Mouse (Mus musculus): ENCODE results near the gene Rab3gap1. TPM values are rescaled to one million over a fixed set of nuclear protein-coding genes. Genes with fewer than 3 reads are reported as not detected.

Rab3gap1 gene
- polyA plus RNA-seq, 1 experiment from 2014 or later: 19.9 TPM

DNA sequence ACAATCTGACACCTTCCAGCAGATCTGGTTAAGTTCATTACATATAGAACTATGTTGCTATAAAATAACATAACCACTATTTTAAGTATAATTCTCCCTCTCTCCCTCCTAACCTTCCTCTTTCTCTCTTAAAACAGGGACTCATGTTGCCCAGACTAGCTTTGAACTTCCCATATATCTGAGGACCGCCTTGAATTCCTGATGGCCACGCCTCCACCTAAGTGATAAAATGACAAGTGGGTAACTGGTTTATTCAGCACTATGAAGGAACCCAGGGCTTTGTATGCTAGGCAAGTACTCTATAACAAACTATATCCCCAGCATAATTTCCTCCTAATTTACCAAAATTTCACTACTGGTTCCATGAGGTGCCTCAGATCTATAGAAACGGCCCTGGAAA is 94.8 kb downstream of the Rab3gap1 start:
- ATAC-seq: no peak
- no peak overlapping the region for H3K4me2 ChIP-seq (ENCODE audit: low read depth, low read length)
- no peaks in the 10 kb centered on the region for H3K9me3 ChIP-seq (ENCODE audit: control insufficient read depth, low read length)
- no peaks in the 10 kb centered on the region for H3K27me3 ChIP-seq (replicated peaks; ENCODE audit: control insufficient read depth, insufficient read depth, low read length)
- peaks cover 3% of the 10 kb centered on the region; the same call in 1 of the 2 replicates for H3K4me1 ChIP-seq (ENCODE audit: control insufficient read depth, insufficient read depth, low read length)
- no peak overlapping the region for H3K4me3 ChIP-seq (ENCODE audit: low read length)
- 75% methylated on average over 3 of the region's 3 CpGs for WGBS
- no peak overlapping the region for H3K9ac ChIP-seq (ENCODE audit: low read depth, low read length)
- no peak overlapping the region for H3K27ac ChIP-seq (ENCODE audit: low read length)
- no peaks in the 10 kb centered on the region for H3K36me3 ChIP-seq (ENCODE audit: control insufficient read depth, insufficient read depth, low read length)

DNA sequence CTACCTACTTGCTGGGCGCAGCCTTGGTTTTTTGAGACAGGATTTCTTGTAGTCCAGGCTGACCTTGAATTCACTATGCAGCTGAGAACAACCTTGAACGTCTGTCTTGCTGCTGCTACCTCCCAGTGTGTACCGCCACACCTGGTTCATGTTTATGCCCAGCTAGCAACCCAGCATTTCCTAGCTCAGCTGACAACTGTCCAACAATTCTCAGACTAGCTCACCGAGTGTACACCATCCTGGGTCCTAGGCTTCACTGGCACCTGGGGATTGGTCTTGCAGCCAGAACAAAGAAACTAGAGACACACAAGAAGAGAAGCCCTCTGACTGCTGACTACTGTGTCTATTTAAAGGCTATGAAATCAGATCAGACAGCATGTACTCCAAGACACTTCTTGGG is 102.3 kb downstream of the Rab3gap1 start:
- Histone ChIP-seq H3K36me3 (ENCODE audit: control insufficient read depth, insufficient read depth, low read length) (no peaks in the 10 kb centered on the region), H3K4me2 (ENCODE audit: low read depth, low read length) (no peak overlapping the region)
- no peak for ATAC-seq

DNA sequence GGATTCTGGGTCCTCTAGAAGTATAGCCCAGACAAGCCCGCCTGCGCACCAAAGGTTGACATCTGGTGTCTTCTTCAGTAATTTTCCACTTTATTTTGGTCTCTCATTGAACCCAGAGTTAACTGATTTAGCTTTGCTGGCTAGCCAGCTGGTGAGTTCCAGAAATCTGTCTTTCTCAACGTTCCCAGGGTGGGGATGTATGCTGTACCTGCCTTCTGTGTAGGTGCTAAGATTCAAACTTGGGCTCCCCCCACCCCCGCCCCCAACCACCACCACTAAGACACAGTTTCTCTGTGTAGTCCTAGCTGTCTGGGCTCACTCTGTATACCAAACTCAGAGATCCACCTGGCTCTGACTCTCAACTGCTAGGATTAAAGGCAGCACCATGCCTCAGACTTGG is 105.5 kb downstream of the Rab3gap1 start:
- Histone ChIP-seq H3K27me3 (replicated peaks; ENCODE audit: control insufficient read depth, insufficient read depth, low read length) (no peaks in the 10 kb centered on the region), H3K4me1 (ENCODE audit: control insufficient read depth, insufficient read depth, low read length) (no peaks in the 10 kb centered on the region), H3K27ac (ENCODE audit: low read length) (no peak overlapping the region), H3K9me3 (ENCODE audit: control insufficient read depth, low read length) (no peaks in the 10 kb centered on the region), H3K4me2 (ENCODE audit: low read depth, low read length) (no peak overlapping the region), H3K4me3 (ENCODE audit: low read length) (no peak overlapping the region), H3K9ac (ENCODE audit: low read depth, low read length) (no peak overlapping the region), H3K36me3 (ENCODE audit: control insufficient read depth, insufficient read depth, low read length) (no peaks in the 10 kb centered on the region)
- no peak for ATAC-seq
- 92% methylated on average over 4 of the region's 4 CpGs for WGBS

More for the DNA sequence above, 102.3 kb downstream of the Rab3gap1 start:
- H3K4me3 ChIP-seq (ENCODE audit: low read length): no peak overlapping the region
- no peak overlapping the region for H3K9ac ChIP-seq (ENCODE audit: low read depth, low read length)
- 83% methylated on average over 4 of the region's 4 CpGs for WGBS
- no peak overlapping the region for H3K27ac ChIP-seq (ENCODE audit: low read length)
- no peaks in the 10 kb centered on the region for H3K4me1 ChIP-seq (ENCODE audit: control insufficient read depth, insufficient read depth, low read length)
- H3K9me3 ChIP-seq (ENCODE audit: control insufficient read depth, low read length): no peaks in the 10 kb centered on the region
- H3K27me3 ChIP-seq (replicated peaks; ENCODE audit: control insufficient read depth, insufficient read depth, low read length): no peaks in the 10 kb centered on the region

DNA sequence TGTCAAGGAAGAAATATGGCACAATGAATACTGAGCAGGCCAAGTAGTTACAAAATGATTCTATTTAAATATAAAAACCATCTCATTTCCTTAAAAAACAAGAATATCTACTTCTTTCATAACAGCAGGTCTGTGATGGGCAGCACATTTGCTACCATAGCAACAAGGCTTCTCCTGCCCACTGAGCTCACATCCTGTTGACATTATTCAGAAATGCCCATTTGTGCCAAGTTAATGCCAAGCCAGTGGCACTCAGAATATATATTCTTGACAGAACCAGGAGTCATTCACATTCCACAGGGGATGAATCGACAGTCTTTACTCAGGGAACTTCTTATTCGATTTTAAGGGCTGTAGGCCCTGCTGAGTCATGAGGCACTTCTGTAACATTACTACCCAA is 107.1 kb downstream of the Rab3gap1 start:
- H3K27me3 ChIP-seq (replicated peaks; ENCODE audit: control insufficient read depth, insufficient read depth, low read length): no peaks in the 10 kb centered on the region
- WGBS: 72% methylated on average over 2 of the region's 2 CpGs

DNA sequence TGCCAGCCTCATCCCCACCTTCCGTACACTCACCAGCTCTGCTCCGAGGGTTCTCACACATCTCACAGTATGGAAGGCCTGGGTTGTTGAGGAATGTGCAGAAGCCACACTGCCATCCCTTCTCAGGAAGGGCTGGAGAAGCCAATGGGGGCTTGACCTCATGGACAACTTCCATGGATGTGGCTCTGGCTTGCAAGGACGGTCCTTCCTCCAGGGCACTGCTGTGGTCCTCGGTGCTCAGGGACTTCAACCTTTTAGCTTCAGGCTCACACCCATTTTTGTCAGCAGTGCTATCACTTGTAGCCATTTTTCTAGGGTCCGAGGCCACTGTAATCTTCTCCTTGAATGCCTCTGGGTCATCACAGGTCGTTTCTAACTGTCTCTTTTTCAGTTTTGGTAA is 107.5 kb downstream of the Rab3gap1 start:
- no peak for ATAC-seq
- H3K27ac ChIP-seq (ENCODE audit: low read length): no peak overlapping the region
- no peaks in the 10 kb centered on the region for H3K9me3 ChIP-seq (ENCODE audit: control insufficient read depth, low read length)
- H3K36me3 ChIP-seq (ENCODE audit: control insufficient read depth, insufficient read depth, low read length): no peaks in the 10 kb centered on the region
- no peak overlapping the region for H3K4me2 ChIP-seq (ENCODE audit: low read depth, low read length)
- H3K4me1 ChIP-seq (ENCODE audit: control insufficient read depth, insufficient read depth, low read length): no peaks in the 10 kb centered on the region
- H3K9ac ChIP-seq (ENCODE audit: low read depth, low read length): no peak overlapping the region
- H3K27me3 ChIP-seq (replicated peaks; ENCODE audit: control insufficient read depth, insufficient read depth, low read length): no peaks in the 10 kb centered on the region
- 89% methylated on average over 6 of the region's 6 CpGs for WGBS
- no peak overlapping the region for H3K4me3 ChIP-seq (ENCODE audit: low read length)

More for the DNA sequence above, 107.1 kb downstream of the Rab3gap1 start:
- no peak for ATAC-seq
- Histone ChIP-seq H3K27ac (ENCODE audit: low read length) (no peak overlapping the region), H3K4me1 (ENCODE audit: control insufficient read depth, insufficient read depth, low read length) (no peaks in the 10 kb centered on the region), H3K9ac (ENCODE audit: low read depth, low read length) (no peak overlapping the region), H3K9me3 (ENCODE audit: control insufficient read depth, low read length) (no peaks in the 10 kb centered on the region), H3K4me3 (ENCODE audit: low read length) (no peak overlapping the region), H3K4me2 (ENCODE audit: low read depth, low read length) (no peak overlapping the region), H3K36me3 (ENCODE audit: control insufficient read depth, insufficient read depth, low read length) (no peaks in the 10 kb centered on the region)

DNA sequence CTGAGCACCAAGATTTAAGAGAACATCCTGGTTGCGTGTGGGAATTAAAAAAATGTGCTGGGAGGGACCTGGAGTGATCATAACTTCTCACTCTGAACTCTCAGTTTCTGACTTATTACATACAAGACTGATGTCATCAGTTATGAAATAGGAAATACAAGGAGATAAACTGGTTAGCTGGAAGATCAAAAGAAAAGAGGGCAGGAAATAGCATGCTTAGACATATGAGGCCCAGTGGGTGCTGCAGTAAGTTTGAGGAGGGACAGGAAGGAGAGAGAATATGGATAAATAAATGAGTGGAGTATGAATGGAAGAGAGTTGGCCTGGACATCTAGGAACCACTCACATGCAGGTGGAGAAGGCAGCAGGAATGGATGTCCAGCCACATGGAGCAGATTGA is 109.6 kb downstream of the Rab3gap1 start:
- no peaks in the 10 kb centered on the region for H3K4me1 ChIP-seq (ENCODE audit: control insufficient read depth, insufficient read depth, low read length)
- WGBS: 81% methylated on average over 1 of the region's 1 CpGs
- no peaks in the 10 kb centered on the region for H3K36me3 ChIP-seq (ENCODE audit: control insufficient read depth, insufficient read depth, low read length)
- no peak overlapping the region for H3K27ac ChIP-seq (ENCODE audit: low read length)
- H3K27me3 ChIP-seq (replicated peaks; ENCODE audit: control insufficient read depth, insufficient read depth, low read length): no peaks in the 10 kb centered on the region
- no peak for ATAC-seq
- no peak overlapping the region for H3K4me3 ChIP-seq (ENCODE audit: low read length)
- H3K4me2 ChIP-seq (ENCODE audit: low read depth, low read length): no peak overlapping the region
- no peak overlapping the region for H3K9ac ChIP-seq (ENCODE audit: low read depth, low read length)
- no peaks in the 10 kb centered on the region for H3K9me3 ChIP-seq (ENCODE audit: control insufficient read depth, low read length)

DNA sequence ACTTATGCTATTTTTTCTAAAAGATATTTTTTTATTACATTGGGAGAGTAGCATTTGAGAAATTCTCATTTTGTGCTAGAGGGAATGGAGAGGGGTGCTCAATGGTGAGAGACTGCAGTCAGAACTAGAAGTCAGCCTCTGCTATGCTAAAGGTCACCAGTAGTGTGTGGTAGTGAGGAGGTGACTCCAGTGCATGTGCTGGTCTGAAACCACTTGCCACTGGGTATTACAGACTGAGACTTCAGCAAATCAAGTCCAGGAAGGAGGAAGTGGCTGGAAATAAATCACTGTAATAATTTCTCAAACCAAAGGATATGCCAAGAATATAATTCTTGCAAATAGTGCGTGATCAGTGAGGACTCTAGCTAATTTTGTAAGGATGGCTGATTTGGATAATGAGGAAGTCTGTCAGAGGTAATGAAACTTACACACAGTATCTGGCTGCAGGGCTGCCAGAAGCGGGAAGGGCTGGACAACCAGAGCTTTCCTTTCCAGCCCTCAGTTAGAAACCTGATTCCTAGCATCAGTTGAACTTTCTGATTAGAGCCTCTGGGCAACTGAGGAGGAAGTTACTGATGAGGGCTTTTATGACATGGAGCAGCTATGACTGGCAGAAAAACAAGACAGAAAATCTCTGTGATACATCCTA is 112.5 kb downstream of the Rab3gap1 start:
- Histone ChIP-seq H3K27ac (ENCODE audit: low read length) (peak overlapping the region; percentile 17; the same call in 1 of the 2 replicates), H3K4me2 (ENCODE audit: low read depth, low read length) (no peak overlapping the region), H3K9ac (ENCODE audit: low read depth, low read length) (no peak overlapping the region), H3K4me1 (ENCODE audit: control insufficient read depth, insufficient read depth, low read length) (no peaks in the 10 kb centered on the region), H3K27me3 (replicated peaks; ENCODE audit: control insufficient read depth, insufficient read depth, low read length) (no peaks in the 10 kb centered on the region), H3K9me3 (ENCODE audit: control insufficient read depth, low read length) (no peaks in the 10 kb centered on the region), H3K36me3 (ENCODE audit: control insufficient read depth, insufficient read depth, low read length) (no peaks in the 10 kb centered on the region), H3K4me3 (ENCODE audit: low read length) (no peak overlapping the region)
- 63% methylated on average over 2 of the region's 2 CpGs for WGBS
- ATAC-seq: no peak; the same call in 1 of the 2 replicates

DNA sequence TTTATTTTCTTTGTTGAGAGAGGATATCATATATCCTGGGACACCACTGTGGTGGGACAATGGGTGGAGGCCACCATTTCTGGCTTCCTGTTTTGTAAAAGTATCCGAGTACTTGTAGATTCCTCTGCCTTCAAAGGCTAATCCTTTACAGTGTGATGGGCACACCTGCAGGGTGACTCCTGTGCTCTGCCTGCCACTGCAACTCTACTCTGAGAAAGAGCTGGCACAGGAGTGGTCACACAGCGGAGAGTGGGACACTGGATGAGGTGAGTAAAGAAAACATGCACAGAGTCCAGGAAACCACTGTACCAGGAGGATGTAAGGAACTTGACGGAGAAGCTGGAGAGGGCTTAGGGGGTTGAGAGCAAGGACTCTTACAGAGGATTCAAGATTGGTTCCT is 113.7 kb downstream of the Rab3gap1 start:
- H3K9me3 ChIP-seq (ENCODE audit: control insufficient read depth, low read length): no peaks in the 10 kb centered on the region
- H3K27me3 ChIP-seq (replicated peaks; ENCODE audit: control insufficient read depth, insufficient read depth, low read length): no peaks in the 10 kb centered on the region
- no peaks in the 10 kb centered on the region for H3K4me1 ChIP-seq (ENCODE audit: control insufficient read depth, insufficient read depth, low read length)
- H3K9ac ChIP-seq (ENCODE audit: low read depth, low read length): no peak overlapping the region
- H3K4me3 ChIP-seq (ENCODE audit: low read length): no peak overlapping the region
- no peak overlapping the region for H3K4me2 ChIP-seq (ENCODE audit: low read depth, low read length)
- H3K36me3 ChIP-seq (ENCODE audit: control insufficient read depth, insufficient read depth, low read length): no peaks in the 10 kb centered on the region
- 79% methylated on average over 3 of the region's 3 CpGs for WGBS
- no peak overlapping the region for H3K27ac ChIP-seq (ENCODE audit: low read length)
- no peak for ATAC-seq

DNA sequence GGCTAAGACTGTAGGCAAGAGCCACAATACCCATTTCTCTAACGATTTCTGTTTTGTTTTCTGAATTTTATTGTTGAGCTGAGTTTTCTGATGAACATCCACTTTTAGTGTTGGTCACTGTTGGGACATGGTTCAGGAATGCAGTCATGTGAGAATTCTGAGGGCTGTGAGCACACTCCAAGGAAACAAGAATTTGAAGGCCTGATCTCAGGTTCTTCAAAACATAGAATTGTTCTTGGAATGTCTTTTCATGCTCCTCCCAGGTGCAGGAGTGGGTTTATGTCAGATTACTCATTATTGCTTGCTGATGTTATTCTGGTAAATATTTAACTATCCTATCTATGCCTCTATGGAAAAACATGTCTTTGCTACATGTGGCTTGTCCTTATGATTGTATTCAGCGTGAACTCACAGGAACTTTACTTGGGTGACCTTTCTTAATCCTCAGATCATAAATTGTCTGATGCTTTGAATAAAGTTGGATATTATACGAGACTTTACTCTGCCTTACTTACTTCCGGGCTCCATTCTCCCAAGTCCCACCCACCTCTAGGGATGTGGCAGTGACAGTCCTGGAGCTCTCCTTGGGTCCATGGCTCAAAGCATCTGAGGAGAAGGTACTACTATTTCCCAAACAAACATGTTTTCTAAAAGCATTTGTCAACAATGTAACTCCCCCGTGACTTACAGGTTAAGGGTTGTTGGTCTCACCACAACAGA is 114.9 kb downstream of the Rab3gap1 start:
- no peak overlapping the region for H3K4me3 ChIP-seq (ENCODE audit: low read length)
- H3K9me3 ChIP-seq (ENCODE audit: control insufficient read depth, low read length): no peaks in the 10 kb centered on the region
- H3K27me3 ChIP-seq (replicated peaks; ENCODE audit: control insufficient read depth, insufficient read depth, low read length): no peaks in the 10 kb centered on the region
- peak; percentile 73 for ATAC-seq
- WGBS: 69% methylated on average over 5 of the region's 5 CpGs
- H3K4me2 ChIP-seq (ENCODE audit: low read depth, low read length): no peak overlapping the region
- H3K27ac ChIP-seq (ENCODE audit: low read length): no peak overlapping the region
- no peak overlapping the region for H3K9ac ChIP-seq (ENCODE audit: low read depth, low read length)
- H3K4me1 ChIP-seq (ENCODE audit: control insufficient read depth, insufficient read depth, low read length): no peaks in the 10 kb centered on the region
- H3K36me3 ChIP-seq (ENCODE audit: control insufficient read depth, insufficient read depth, low read length): no peaks in the 10 kb centered on the region
